ENCODE assay signal across 9 mouse cellular contexts in the genomic region with DNA sequence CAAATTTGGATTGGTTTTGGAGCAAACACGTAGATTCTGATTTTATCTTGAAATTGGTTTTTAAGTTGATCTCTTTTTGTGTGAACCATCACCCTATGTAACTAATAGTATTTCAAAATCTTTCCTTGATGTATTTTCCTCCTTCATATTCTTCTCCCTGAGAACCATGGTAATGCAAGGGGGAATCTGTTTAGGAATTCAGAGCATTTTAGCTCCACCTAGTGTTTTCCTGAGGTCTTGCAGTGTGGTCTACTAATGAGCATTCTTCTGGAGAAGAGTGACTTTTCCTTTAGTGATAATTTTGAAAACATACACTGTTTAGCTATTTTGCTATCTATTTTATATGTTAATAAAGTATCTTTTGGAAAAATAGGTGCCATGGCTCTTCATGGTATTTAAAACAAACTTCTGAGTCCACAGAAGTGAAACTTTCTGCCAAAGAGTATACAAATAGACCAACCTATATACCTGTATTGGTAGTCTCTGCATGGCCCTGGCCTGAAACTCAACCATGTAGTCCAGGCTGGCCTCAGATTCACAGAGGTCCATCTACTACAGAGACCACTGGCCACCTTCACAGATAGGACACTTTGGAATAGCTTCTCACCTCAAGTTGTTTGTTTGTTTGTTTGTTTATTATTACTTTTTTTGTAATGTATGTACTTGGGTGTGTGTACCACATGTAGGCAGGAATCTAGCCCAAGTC.
DNase-seq lines count a peak whose midpoint lies in the region; ATAC-seq and TF ChIP-seq lines count a peak whose summit lies in the region.
"Had no signal": no experiment of that assay in that cellular context is flagged by ENCODE, and none has a peak within 500 bp of the region (broad histone marks: within the 10 kb centered on the region; RNA-seq: fewer than 3 reads in every experiment).

No protein-coding gene starts in this region.

- no peaks in the 10 kb centered on the region for H3K9me3 ChIP-seq in hindbrain, embryonic 11.5 days (ENCODE audit: control insufficient read depth, low read length)
- H3K9me3 ChIP-seq in hindbrain, embryonic 13.5 days, result no peaks in the 10 kb centered on the region
- no peaks in the 10 kb centered on the region for H3K9me3 ChIP-seq in ES-E14 (ENCODE audit: control insufficient read depth, insufficient read depth, low read depth, low read length)
- H3K9me3 ChIP-seq: stomach, embryonic 15.5 days had no signal

- in situ Hi-C loops in ES-E14 (cut with MboI; ENCODE audit: low sequenced_read_pairs in 2 of 2, unreplicated experiment in 2 of 2), result loop anchor here in 1 of 2 experiments (10.0 kb wide), 1 partner anchor 356 kb away; no protein-coding TSS in a partner anchor

- peak; percentile 53 for ATAC-seq in hindbrain, embryonic 11.5 days (ENCODE audit: low FRiP score)
- ATAC-seq in hindbrain, embryonic 13.5 days (ENCODE audit: low FRiP score), result no peak
- no peak for ATAC-seq in megakaryocyte progenitor cell, adult 5-6 weeks (replicated peaks; ENCODE audit: poor library complexity)

- WGBS in hindbrain, embryonic 11.5 days, result 91% methylated on average over 1 of the region's 1 CpGs
- 84% methylated on average over 1 of the region's 1 CpGs for WGBS in hindbrain, embryonic 13.5 days

- no peaks in the 10 kb centered on the region for H3K36me3 ChIP-seq in hindbrain, embryonic 11.5 days (ENCODE audit: control insufficient read depth, insufficient read depth, low read length)
- peaks cover 55% of the 10 kb centered on the region for H3K36me3 ChIP-seq in hindbrain, embryonic 13.5 days
- H3K36me3 ChIP-seq in ES-E14 (ENCODE audit: control insufficient read depth, insufficient read depth, low read length, poor library complexity, severe bottlenecking), result peaks cover 16% of the 10 kb centered on the region

- no peak overlapping the region for H3K4me2 ChIP-seq in hindbrain, embryonic 11.5 days (replicated peaks; ENCODE audit: low read depth, low read length)
- H3K4me2 ChIP-seq in hindbrain, embryonic 13.5 days, result no peak overlapping the region
- H3K4me2 ChIP-seq: stomach, embryonic 15.5 days had no signal

- H3K27ac ChIP-seq in hindbrain, embryonic 11.5 days (ENCODE audit: low read depth, low read length), result no peak overlapping the region
- no peak overlapping the region for H3K27ac ChIP-seq in hindbrain, embryonic 13.5 days
- no peak overlapping the region for H3K27ac ChIP-seq in ES-E14 (ENCODE audit: insufficient read depth, low read depth, low read length, poor library complexity, severe bottlenecking)
- H3K27ac ChIP-seq: stomach, embryonic 15.5 days had no signal

- H3K4me1 ChIP-seq in hindbrain, embryonic 11.5 days (replicated peaks; ENCODE audit: control insufficient read depth, insufficient read depth, low read length), result no peaks in the 10 kb centered on the region
- H3K4me1 ChIP-seq in hindbrain, embryonic 13.5 days (replicated peaks), result no peaks in the 10 kb centered on the region
- H3K4me1 ChIP-seq in ES-E14 (ENCODE audit: control insufficient read depth in 2 of 2, insufficient read depth in 2 of 2, low read length in 2 of 2, poor library complexity in 1 of 2), result no peaks in the 10 kb centered on the region
- H3K4me1 ChIP-seq: stomach, embryonic 15.5 days had no signal

- DNase-seq in hindbrain, embryonic 11.5 days (ENCODE audit: low spot score), result peak; percentile 69
- peak; percentile 35 for DNase-seq in ES-E14 (ENCODE audit: low read depth, low spot score)
- peak; percentile 75 to 83 for DNase-seq in cerebellum, postnatal 10 days
- peak; percentile 42 for DNase-seq in hindlimb bud, embryonic 11.5 days (ENCODE audit: extremely low spot score, low read depth, low spot score)
- peak; percentile 59 for DNase-seq in lung, postnatal 14 days
- no peak for DNase-seq in spleen, adult 18-20 months

- no peaks in the 10 kb centered on the region for H3K27me3 ChIP-seq in hindbrain, embryonic 11.5 days (ENCODE audit: control insufficient read depth, insufficient read depth, low read length)
- H3K27me3 ChIP-seq in hindbrain, embryonic 13.5 days, result no peaks in the 10 kb centered on the region
- H3K27me3 ChIP-seq: stomach, embryonic 15.5 days had no signal

- H3K9ac ChIP-seq in hindbrain, embryonic 11.5 days (ENCODE audit: low read depth, low read length), result no peak overlapping the region
- no peak overlapping the region for H3K9ac ChIP-seq in hindbrain, embryonic 13.5 days
- H3K9ac ChIP-seq in ES-E14 (ENCODE audit: insufficient read depth, low read depth, low read length, poor library complexity, severe bottlenecking), result no peak overlapping the region
- H3K9ac ChIP-seq: stomach, embryonic 15.5 days had no signal

- no peak overlapping the region for H3K4me3 ChIP-seq in hindbrain, embryonic 11.5 days (ENCODE audit: low read depth, low read length)
- H3K4me3 ChIP-seq in hindbrain, embryonic 13.5 days, result no peak overlapping the region
- no peak overlapping the region for H3K4me3 ChIP-seq in ES-E14 (ENCODE audit: insufficient read depth in 1 of 2, low read depth in 1 of 2, low read length in 2 of 2, poor library complexity in 1 of 2, severe bottlenecking in 1 of 2)
- H3K4me3 ChIP-seq: stomach, embryonic 15.5 days had no signal

TF ChIP-seq in ES-E14, 5 proteins besides CTCF, POLR2A, EP300 and RAD21:
- TF ChIP-seq ZC3H11A (IDR thresholded peaks at IDR 0.05; ENCODE audit: borderline replicate concordance, low read depth, low read length) (peak; percentile 37; the same call in 1 of the 2 replicates), ZNF384 (IDR thresholded peaks at IDR 0.05; ENCODE audit: low read depth, low read length) (no peak)

Comparison
In these comparisons a context has a peak if more than half of its experiments do, and no peak if none do; other contexts are left out.
1. DNase-seq: peak in hindbrain, embryonic 11.5 days (single experiment), ES-E14 (single experiment), cerebellum, postnatal 10 days (2 of 2), hindlimb bud, embryonic 11.5 days (single experiment) and lung, postnatal 14 days (single experiment); none in spleen, adult 18-20 months (0 of 2).